Mouse (Mus musculus) heart, adult 2 months (tissue): ENCODE results near the gene Vwa8. TPM values are rescaled to one million over a fixed set of nuclear protein-coding genes. Genes with fewer than 3 reads are reported as not detected.

Experiments
- DNase-seq, 2 experiments: peaks; one replicate each; pipeline ENCODE4 v3.0.0; 2021
- H3K27ac ChIP-seq: fragments of 200-600 bp; 2 replicates; pipeline ENCODE4 v1.8.1; 2022
- H3K27me3 ChIP-seq: fragments of 200-500 bp; 2 replicates; pipeline ENCODE4 v1.6.1; 2012; ENCODE audit warnings: mild to moderate bottlenecking, low read length, inconsistent platforms, mixed read lengths; ENCODE audit not compliant: control insufficient read depth, insufficient read depth
- H3K36me3 ChIP-seq: fragments of 200-500 bp; 2 replicates; pipeline ENCODE4 v1.6.1; 2012; ENCODE audit warnings: low read length, inconsistent platforms; ENCODE audit not compliant: control insufficient read depth, insufficient read depth
- H3K4me1 ChIP-seq: fragments of 200-500 bp; 2 replicates; pipeline ENCODE4 v1.6.1; 2011; ENCODE audit warnings: low read length; ENCODE audit not compliant: control insufficient read depth, insufficient read depth
- H3K4me3 ChIP-seq: fragments of 200-600 bp; 2 replicates; pipeline ENCODE4 v1.8.1; 2022
- H3K79me2 ChIP-seq: fragments of 200-500 bp; replicated peaks from 2 replicates; pipeline ENCODE4 v1.6.1; 2012; ENCODE audit warnings: mild to moderate bottlenecking, inconsistent platforms, low read length, moderate library complexity, mixed read lengths; ENCODE audit not compliant: control insufficient read depth, insufficient read depth
- H3K9ac ChIP-seq: fragments of 200-500 bp; 2 replicates; pipeline ENCODE4 v1.6.1; 2012; ENCODE audit warnings: low read depth, mild to moderate bottlenecking, control low read depth, inconsistent platforms, low read length, mixed read lengths
- CTCF ChIP-seq: fragments of 200-600 bp; IDR thresholded peaks from 2 replicates; pipeline ENCODE4 v1.8.1; 2022; ENCODE audit warnings: antibody characterized with exemption, mild to moderate bottlenecking, moderate library complexity
- EP300 ChIP-seq: fragments of 200-500 bp; IDR thresholded peaks from 2 replicates; pipeline ENCODE4 v1.6.1; 2011; ENCODE audit warnings: low read depth, low read length, control low read depth; ENCODE audit not compliant: insufficient read depth
- POLR2A ChIP-seq: fragments of 200-500 bp; IDR thresholded peaks from 2 replicates; pipeline ENCODE4 v1.6.1; 2011; ENCODE audit warnings: mild to moderate bottlenecking, low read depth, low read length, control low read depth; ENCODE audit not compliant: insufficient read depth
- WGBS: fragments of 180-500 bp; shearing (Covaris S2); methylation state at CpG from one replicate; pipeline ENCODE4 v1.1.7; 2018; 5-methylcytosine and 5-hydroxymethylcytosine counted together
- intact Hi-C: fragments of 180-260 bp; cut with DNase I; formaldehyde crosslinking; loops from one replicate; pipeline ENCODE4 v1.15.1; 2025
- polyA plus RNA-seq: library from polyadenylated mRNA; depleted of rRNA; stranded (reverse); fragments of >200 nt; gene quantifications from 2 replicates; pipeline ENCODE4 v1.2.3, GENCODE M21; 2012
- total RNA-seq, 2 experiments: library from RNA; stranded (reverse); gene quantifications; 2 replicates each; pipeline ENCODE4 v1.2.3; 2021

Gene Vwa8
- total and polyA plus RNA-seq, 3 experiments: 58.8 to 177 (median 150) TPM

- intact Hi-C loops: no loop called here
- Histone ChIP-seq H3K36me3 (peaks cover 2% of the 10 kb centered on the region), H3K4me3 (no peak overlapping the region), H3K79me2 (no peaks in the 10 kb centered on the region), H3K27me3 (no peaks in the 10 kb centered on the region), H3K9ac (no peak overlapping the region), H3K27ac (no peak overlapping the region), H3K4me1 (peaks cover 12% of the 10 kb centered on the region)
- DNase-seq: no peak
- 78% methylated on average over 7 of the region's 7 CpGs for WGBS
- TF ChIP-seq CTCF (no peak), POLR2A (no peak), EP300 (no peak)
Observed at GRCm38 (mm10) chr14:79177754-79178153, 328.9 kb downstream of the Vwa8 start.

GRCm38 (mm10) chr14:79178247-79178646, 329.4 kb downstream of the Vwa8 start:
- Histone ChIP-seq H3K79me2 (no peaks in the 10 kb centered on the region), H3K4me1 (peaks cover 14% of the 10 kb centered on the region), H3K4me3 (no peak overlapping the region), H3K9ac (no peak overlapping the region), H3K27ac (no peak overlapping the region), H3K36me3 (peaks cover 2% of the 10 kb centered on the region), H3K27me3 (no peaks in the 10 kb centered on the region)
- 86% methylated on average over 9 of the region's 9 CpGs for WGBS
- intact Hi-C loops: no loop called here
- no peak for TF ChIP-seq POLR2A
- TF ChIP-seq EP300: no peak
- TF ChIP-seq CTCF: no peak
- no peak for DNase-seq

- TF ChIP-seq POLR2A (peak; percentile 52; the same call in 1 of the 2 replicates), CTCF (no peak), EP300 (peak; percentile 65; the same call in 1 of the 2 replicates)
- H3K4me3 ChIP-seq: no peak overlapping the region
- 35% methylated on average over 12 of the region's 12 CpGs for WGBS
- H3K27me3 ChIP-seq: no peaks in the 10 kb centered on the region
- no peaks in the 10 kb centered on the region for H3K79me2 ChIP-seq
- intact Hi-C loops: loop anchor here (1.0 to 5.0 kb wide), 7 partner anchors 22 to 141 kb away; no protein-coding TSS in a partner anchor
- peak overlapping the region; percentile 55 for H3K9ac ChIP-seq
- DNase-seq: peak; percentile 30 to 51
- H3K36me3 ChIP-seq: peaks cover 2% of the 10 kb centered on the region
- H3K27ac ChIP-seq: peak overlapping the region; percentile 93
- peaks cover 20% of the 10 kb centered on the region for H3K4me1 ChIP-seq
Observed at GRCm38 (mm10) chr14:79180078-79180730, 331.4 kb downstream of the Vwa8 start.

- 86% methylated on average over 8 of the region's 8 CpGs for WGBS
- H3K27ac ChIP-seq: peak overlapping the region; percentile 93
Observed at GRCm38 (mm10) chr14:79181748-79182147, 332.9 kb downstream of the Vwa8 start.

GRCm38 (mm10) chr14:79182801-79183200, 333.9 kb downstream of the Vwa8 start:
- Histone ChIP-seq H3K36me3 (peaks cover 2% of the 10 kb centered on the region), H3K9ac (no peak overlapping the region), H3K27ac (peak overlapping the region; percentile 93), H3K79me2 (no peaks in the 10 kb centered on the region), H3K4me1 (peaks cover 20% of the 10 kb centered on the region), H3K4me3 (no peak overlapping the region), H3K27me3 (no peaks in the 10 kb centered on the region)
- no peak for DNase-seq
- intact Hi-C loops: loop anchor here (5.0 kb wide), 1 partner anchor 114 kb away; no protein-coding TSS in a partner anchor
- 93% methylated on average over 15 of the region's 15 CpGs for WGBS
- TF ChIP-seq CTCF: no peak
- no peak for TF ChIP-seq POLR2A
- no peak for TF ChIP-seq EP300

More at GRCm38 (mm10) chr14:79181748-79182147, 332.9 kb downstream of the Vwa8 start:
- no peak for DNase-seq
- no peak overlapping the region for H3K9ac ChIP-seq
- H3K79me2 ChIP-seq: no peaks in the 10 kb centered on the region
- H3K4me1 ChIP-seq: peaks cover 20% of the 10 kb centered on the region
- no peak overlapping the region for H3K4me3 ChIP-seq
- intact Hi-C loops: loop anchor here (2.0 to 5.0 kb wide), 3 partner anchors 47 to 139 kb away; no protein-coding TSS in a partner anchor
- H3K36me3 ChIP-seq: peaks cover 2% of the 10 kb centered on the region
- H3K27me3 ChIP-seq: no peaks in the 10 kb centered on the region
- no peak for TF ChIP-seq CTCF
- no peak for TF ChIP-seq EP300
- TF ChIP-seq POLR2A: no peak

GRCm38 (mm10) chr14:79183261-79183660, 334.4 kb downstream of the Vwa8 start:
- H3K4me1 ChIP-seq: peaks cover 20% of the 10 kb centered on the region
- no peaks in the 10 kb centered on the region for H3K79me2 ChIP-seq
- no peak overlapping the region for H3K9ac ChIP-seq
- TF ChIP-seq POLR2A (no peak), EP300 (0 out of 2 replicates have a peak, but pooled peaks have one; percentile 26)
- 44% methylated on average over 7 of the region's 7 CpGs for WGBS
- peak in 1 of 2 experiments; percentile 24 for DNase-seq
- H3K36me3 ChIP-seq: peaks cover 2% of the 10 kb centered on the region
- intact Hi-C loops: loop anchor here (5.0 kb wide), 1 partner anchor 114 kb away; no protein-coding TSS in a partner anchor
- H3K4me3 ChIP-seq: no peak overlapping the region
- H3K27ac ChIP-seq: peak overlapping the region; percentile 93
- H3K27me3 ChIP-seq: no peaks in the 10 kb centered on the region
